Mouse (Mus musculus): ENCODE measurements at regions not wholly inside any gene's neighbourhood (a gene's known extent, or its start where the extent isn't known, plus 50 kb on each side); places are given as distances from the start of the nearest gene placed in this dataset.

- no peak for TF ChIP-seq POLR2A (IDR thresholded peaks at IDR 0.05; ENCODE audit: insufficient read length, low read depth)
- TF ChIP-seq MYOG (IDR thresholded peaks at IDR 0.05; ENCODE audit: control insufficient read depth in 1 of 3, insufficient read depth in 1 of 3, insufficient read length in 2 of 3, low read depth in 2 of 3), result no peak
- TF ChIP-seq MYOD1 (IDR thresholded peaks at IDR 0.05; ENCODE audit: control insufficient read depth in 1 of 3, insufficient read length in 2 of 3, low read depth in 2 of 3), result no peak
- TF ChIP-seq TCF12 (IDR thresholded peaks at IDR 0.05; ENCODE audit: insufficient read depth, poor library complexity, severe bottlenecking), result no peak
- TF ChIP-seq E2F4 (IDR thresholded peaks at IDR 0.05; ENCODE audit: insufficient read depth), result no peak
- TF ChIP-seq USF1 (IDR thresholded peaks at IDR 0.05; ENCODE audit: low read depth), result no peak
- TF ChIP-seq CEBPB (IDR thresholded peaks at IDR 0.05; ENCODE audit: insufficient read depth, poor library complexity, severe bottlenecking), result no peak
- no peak for TF ChIP-seq TCF3 (IDR thresholded peaks at IDR 0.05; ENCODE audit: insufficient read length, low read depth)
- no peak for TF ChIP-seq POLR2AphosphoS2 (IDR thresholded peaks at IDR 0.05; ENCODE audit: insufficient read length, low read depth)
- no peak for TF ChIP-seq MAX (IDR thresholded peaks at IDR 0.05; ENCODE audit: low read depth)
- no peak for TF ChIP-seq SRF (IDR thresholded peaks at IDR 0.05; ENCODE audit: control insufficient read depth, insufficient read length, low read depth)
Observed at GRCm38 (mm10) chr6:106985132-106985801, 185.4 kb upstream of the Crbn start.

All from myocyte (in vitro differentiated cells).